Mouse (Mus musculus) liver, embryonic 14.5 days (tissue): ENCODE results near the gene Mdk. TPM values are rescaled to one million over a fixed set of nuclear protein-coding genes. Genes with fewer than 3 reads are reported as not detected.

Source experiments
- ATAC-seq: fragments of 200-750 bp; cut with Nextera tagmentation; 2 replicates; pipeline ENCODE4 v1.8.0; 2017; ENCODE audit warnings: moderate number of reproducible peaks, mild to moderate bottlenecking, moderate library complexity; ENCODE audit not compliant: insufficient read depth
- DNase-seq, 3 experiments: peaks; one replicate each; pipeline ENCODE4 v3.0.0-alpha.2; 2012 to 2013; ENCODE audit warnings: low read depth in 3 of 3, low spot score in 3 of 3
- H3K27ac ChIP-seq: fragments of 300-500 bp; sonication (generic); 2 replicates; pipeline ENCODE4 v1.5.1; 2014; ENCODE audit warnings: moderate library complexity, mild to moderate bottlenecking, control low read depth, inconsistent platforms
- H3K27me3 ChIP-seq: fragments of 300-500 bp; sonication (generic); 2 replicates; pipeline ENCODE4 v1.6.1; 2014; ENCODE audit warnings: mild to moderate bottlenecking, low read length, moderate library complexity; ENCODE audit not compliant: control insufficient read depth, insufficient read depth
- H3K36me3 ChIP-seq: fragments of 300-500 bp; sonication (generic); replicated peaks from 2 replicates; pipeline ENCODE4 v1.6.1; 2014; ENCODE audit warnings: low read depth; ENCODE audit not compliant: control insufficient read depth, insufficient read depth
- H3K4me1 ChIP-seq, 2 experiments: fragments of 200-500 bp in 1 of 2; fragments of 300-500 bp in 1 of 2; sonication (generic) in 1 of 2; replicated peaks; 2 replicates each; pipeline ENCODE4 v1.6.1; 2012 to 2014; ENCODE audit warnings: antibody characterized with exemption in 1 of 2, inconsistent platforms in 1 of 2, low read length in 1 of 2; ENCODE audit not compliant: control insufficient read depth in 2 of 2, insufficient read depth in 2 of 2
- H3K4me2 ChIP-seq: fragments of 300-500 bp; sonication (generic); 2 replicates; pipeline ENCODE4 v1.6.1; 2014; ENCODE audit warnings: low read depth, mild to moderate bottlenecking, control low read depth, moderate library complexity
- H3K4me3 ChIP-seq, 2 experiments: fragments of 200-500 bp in 1 of 2; fragments of 300-500 bp in 1 of 2; sonication (generic) in 1 of 2; 2 replicates each; pipeline ENCODE4 v1.5.1; 2012 to 2014; ENCODE audit warnings: low read depth in 2 of 2, low read length in 2 of 2, mild to moderate bottlenecking in 2 of 2, control low read depth in 1 of 2, inconsistent platforms in 1 of 2, moderate library complexity in 1 of 2; ENCODE audit not compliant: insufficient read depth in 1 of 2
- H3K9ac ChIP-seq: fragments of 300-500 bp; sonication (generic); replicated peaks from 2 replicates; pipeline ENCODE4 v1.6.1; 2014; ENCODE audit warnings: mild to moderate bottlenecking, control low read depth, moderate library complexity
- H3K9me3 ChIP-seq: fragments of 300-500 bp; sonication (generic); 2 replicates; pipeline ENCODE4 v1.6.1; 2016; ENCODE audit warnings: low read length, mixed read lengths; ENCODE audit not compliant: control insufficient read depth
- CTCF ChIP-seq: IDR thresholded peaks from 2 replicates; pipeline ENCODE4 v1.5.1; 2016; ENCODE audit warnings: antibody characterized with exemption, low read depth, control low read depth
- EP300 ChIP-seq: IDR thresholded peaks from 2 replicates; pipeline ENCODE4 v1.6.1; 2016; ENCODE audit warnings: antibody characterized with exemption, low read depth
- WGBS: fragments of 180-500 bp; shearing (Covaris S2); extraction: QIAGEN DNeasy Blood & Tissue Kit; methylation state at CpG from one replicate; pipeline ENCODE4 v1.1.7; 2014; ENCODE audit not compliant: insufficient replicate concordance; 5-methylcytosine and 5-hydroxymethylcytosine counted together
- polyA plus RNA-seq, 2 experiments: library from polyadenylated mRNA; depleted of rRNA in 1 of 2; stranded (reverse) in 1 of 2; unstranded in 1 of 2; fragments of >200 nt; fragmentation: Nextera tagmentation in 1 of 2; extraction: Ambion mirVana in 1 of 2; gene quantifications; 2 replicates each; pipeline versions ENCODE4 v1.2.1 to v1.2.3; 2012 to 2014

Mdk gene
- polyA plus RNA-seq, 2 experiments = 12.7 to 19.3 TPM

GRCm38 (mm10) chr2:91958701-91959457 lies 26.8 kb upstream of the Mdk start:
- no peak for TF ChIP-seq EP300
- TF ChIP-seq CTCF = peak; percentile 90
- DNase-seq (no peak), ATAC-seq (no peak)
- no peak overlapping the region for H3K4me3 ChIP-seq
- no peak overlapping the region for H3K4me2 ChIP-seq
- H3K27me3 ChIP-seq = no peaks in the 10 kb centered on the region
- no peak overlapping the region for H3K27ac ChIP-seq
- no peaks in the 10 kb centered on the region for H3K9me3 ChIP-seq
- peaks cover 45 to 75% of the 10 kb centered on the region in 2 experiments for H3K4me1 ChIP-seq
- peak overlapping the region; percentile 10; the same call in 1 of the 2 replicates for H3K9ac ChIP-seq
- H3K36me3 ChIP-seq = peaks cover 3% of the 10 kb centered on the region; the same call in 1 of the 2 replicates
- WGBS = 37% methylated on average over 10 of the region's 10 CpGs

GRCm38 (mm10) chr2:91958049-91958448 lies 26.0 kb upstream of the Mdk start:
- Histone ChIP-seq H3K9ac (no peak overlapping the region), H3K27ac (no peak overlapping the region), H3K9me3 (no peaks in the 10 kb centered on the region), H3K4me3 (no peak overlapping the region), H3K4me1 (peaks cover 48 to 79% of the 10 kb centered on the region in 2 experiments), H3K4me2 (no peak overlapping the region), H3K36me3 (peaks cover 3% of the 10 kb centered on the region; the same call in 1 of the 2 replicates), H3K27me3 (no peaks in the 10 kb centered on the region)
- TF ChIP-seq CTCF (no peak), EP300 (no peak)
- no peak for DNase-seq
- 78% methylated on average over 8 of the region's 8 CpGs for WGBS
- no peak for ATAC-seq

DNA sequence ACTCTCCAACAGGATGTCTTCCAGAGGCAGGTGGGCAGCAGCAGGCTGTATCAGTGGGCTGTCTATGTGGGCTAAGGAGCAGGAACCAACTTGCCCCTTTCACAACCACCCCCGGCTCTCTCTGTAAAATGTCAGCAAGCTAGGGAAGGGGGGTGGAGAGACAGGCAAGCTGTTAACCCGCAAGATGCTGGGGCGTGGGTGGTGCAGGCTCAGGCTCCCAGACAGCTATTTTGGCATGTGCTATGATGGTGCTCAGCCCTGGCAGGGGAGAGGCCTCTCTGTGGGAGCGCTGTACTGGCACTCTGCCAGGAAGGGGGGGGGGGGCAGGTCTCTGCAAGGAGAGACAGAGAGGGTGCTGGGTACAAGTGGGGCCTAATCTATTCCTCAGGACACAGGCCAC lies 25.0 kb upstream of the Mdk start:
- H3K9ac ChIP-seq = peak overlapping the region; percentile 23
- H3K4me2 ChIP-seq = peak overlapping the region; percentile 22
- no peaks in the 10 kb centered on the region for H3K9me3 ChIP-seq
- DNase-seq (no peak), ATAC-seq (peak; percentile 62)
- H3K4me1 ChIP-seq = peaks cover 43 to 73% of the 10 kb centered on the region in 2 experiments
- TF ChIP-seq EP300 = no peak
- no peak for TF ChIP-seq CTCF
- no peak overlapping the region for H3K4me3 ChIP-seq
- peaks cover 3% of the 10 kb centered on the region; the same call in 1 of the 2 replicates for H3K36me3 ChIP-seq
- 13% methylated on average over 4 of the region's 4 CpGs for WGBS
- H3K27ac ChIP-seq = peak overlapping the region; percentile 17
- no peaks in the 10 kb centered on the region for H3K27me3 ChIP-seq

- no peak for TF ChIP-seq CTCF
- no peak for TF ChIP-seq EP300
- peaks cover 35 to 67% of the 10 kb centered on the region in 2 experiments for H3K4me1 ChIP-seq
- H3K27me3 ChIP-seq = no peaks in the 10 kb centered on the region
- 66% methylated on average over 6 of the region's 6 CpGs for WGBS
- DNase-seq (no peak), ATAC-seq (no peak)
- H3K4me2 ChIP-seq = no peak overlapping the region
- peaks cover 3% of the 10 kb centered on the region; the same call in 1 of the 2 replicates for H3K36me3 ChIP-seq
- no peak overlapping the region for H3K4me3 ChIP-seq
- no peak overlapping the region; the same call in 1 of the 2 replicates for H3K27ac ChIP-seq
- H3K9ac ChIP-seq = no peak overlapping the region; the same call in 1 of the 2 replicates
- no peaks in the 10 kb centered on the region for H3K9me3 ChIP-seq
Measured at GRCm38 (mm10) chr2:91955875-91956274, 23.8 kb upstream of the Mdk start.

DNA sequence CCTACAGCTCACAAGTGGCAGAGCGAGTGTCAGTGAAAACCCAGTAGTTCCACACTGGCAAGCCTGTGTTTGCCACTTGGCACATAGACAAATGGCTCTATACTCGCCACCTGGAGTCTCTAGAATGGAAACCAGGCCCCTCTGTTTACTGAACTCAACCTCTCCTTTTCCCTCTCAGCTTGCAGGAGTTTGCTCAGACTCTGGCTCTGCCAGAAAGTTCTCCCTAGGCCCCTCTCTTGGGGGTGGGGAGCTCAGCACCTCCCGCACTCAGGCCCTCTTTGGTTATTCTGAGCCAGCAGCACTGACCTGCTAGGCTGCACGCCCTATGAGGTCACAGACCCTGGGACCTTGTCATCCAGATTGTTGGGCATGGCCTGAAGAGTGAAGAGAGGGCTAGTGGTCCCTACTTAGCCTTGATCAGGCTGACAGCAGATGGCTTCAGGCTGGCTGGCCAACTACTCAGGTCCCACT lies 23.1 kb upstream of the Mdk start:
- TF ChIP-seq CTCF = no peak
- TF ChIP-seq EP300 = no peak
- H3K9ac ChIP-seq = no peak overlapping the region
- H3K4me1 ChIP-seq = peaks cover 43 to 70% of the 10 kb centered on the region in 2 experiments
- H3K4me3 ChIP-seq = no peak overlapping the region
- H3K27ac ChIP-seq = no peak overlapping the region; the same call in 1 of the 2 replicates
- DNase-seq (no peak), ATAC-seq (no peak)
- no peaks in the 10 kb centered on the region for H3K36me3 ChIP-seq
- no peak overlapping the region for H3K4me2 ChIP-seq
- 77% methylated on average over 4 of the region's 4 CpGs for WGBS
- no peaks in the 10 kb centered on the region for H3K9me3 ChIP-seq
- H3K27me3 ChIP-seq = no peaks in the 10 kb centered on the region
